Mouse (Mus musculus) natural killer cell, adult 2 months (primary cell): ENCODE measurements around the gene Mtnr1a.

ENCODE experiments used
- DNase-seq, 2 experiments: peaks; one replicate each; pipeline ENCODE4 v3.0.0; 2022; ENCODE audit warnings: low spot score in 2 of 2

Mtnr1a gene

DNA sequence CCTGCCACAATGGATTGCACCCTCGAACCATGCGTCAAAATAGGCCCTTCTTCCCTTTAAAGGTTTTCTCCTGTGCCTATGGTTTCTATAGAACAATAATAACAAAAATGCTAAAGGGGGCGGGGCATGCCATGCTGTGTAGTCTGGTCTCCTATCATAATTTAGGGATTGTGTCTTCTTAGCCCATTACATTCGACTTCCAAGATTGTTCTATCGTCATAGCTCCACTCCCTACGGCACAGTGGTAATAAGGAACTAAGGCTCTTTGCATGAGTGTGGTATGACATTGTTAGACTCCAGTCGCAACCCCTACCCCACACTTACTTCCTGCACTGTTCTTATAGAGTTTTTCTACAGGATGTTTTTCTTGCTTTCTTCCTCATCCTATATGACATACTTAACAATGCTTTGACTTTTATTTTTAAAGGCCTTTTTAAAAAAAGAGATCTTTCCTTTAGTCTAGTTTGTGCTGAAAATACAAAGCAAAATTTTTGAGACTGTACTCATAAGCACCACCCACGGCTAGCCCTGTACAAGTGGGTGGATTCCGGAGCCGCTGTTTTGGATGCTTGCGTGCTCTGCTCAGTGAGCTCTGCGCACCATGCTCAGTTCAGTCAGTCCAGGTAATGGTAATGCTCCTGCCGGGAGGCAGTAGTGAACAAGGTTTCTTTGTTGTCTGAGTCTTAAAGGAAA lies 40.6 kb downstream of the Mtnr1a start:
- no peak for DNase-seq

DNA sequence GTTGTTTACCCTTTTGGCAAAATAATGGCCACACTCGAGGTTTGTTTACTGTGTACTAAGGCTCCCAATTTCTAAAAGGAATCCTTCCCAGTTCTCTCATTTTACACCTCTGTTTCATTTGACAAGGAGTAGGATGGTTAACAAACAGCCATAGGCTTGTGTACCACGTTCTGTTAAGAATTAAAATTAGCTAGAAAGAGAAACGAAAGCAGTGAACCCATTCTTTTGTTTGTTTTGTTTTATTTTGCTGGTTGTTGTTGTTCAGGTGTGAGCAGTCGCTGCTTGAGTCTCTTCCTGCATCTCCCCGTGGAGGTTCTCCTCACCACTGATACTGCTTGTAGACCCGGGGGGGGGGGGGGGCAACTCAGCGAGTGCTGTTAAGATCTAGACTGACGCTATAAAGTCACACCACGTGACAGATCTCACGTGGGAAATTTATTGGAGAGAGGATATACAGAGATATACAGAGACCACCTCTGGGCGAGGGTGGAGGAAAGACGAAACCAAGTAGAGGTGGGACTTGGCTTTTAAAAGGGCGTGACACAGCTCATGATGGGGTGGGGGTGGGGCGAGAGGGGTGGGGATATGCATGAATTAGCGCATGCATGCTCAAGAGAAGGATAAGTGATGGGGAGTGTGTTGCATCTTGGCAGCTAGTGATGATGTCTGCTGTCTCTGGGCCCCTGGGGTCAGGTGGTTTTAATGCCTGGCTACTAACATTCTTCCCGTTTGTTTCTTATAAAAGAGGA lies 41.3 kb downstream of the Mtnr1a start:
- DNase-seq = no peak

DNA sequence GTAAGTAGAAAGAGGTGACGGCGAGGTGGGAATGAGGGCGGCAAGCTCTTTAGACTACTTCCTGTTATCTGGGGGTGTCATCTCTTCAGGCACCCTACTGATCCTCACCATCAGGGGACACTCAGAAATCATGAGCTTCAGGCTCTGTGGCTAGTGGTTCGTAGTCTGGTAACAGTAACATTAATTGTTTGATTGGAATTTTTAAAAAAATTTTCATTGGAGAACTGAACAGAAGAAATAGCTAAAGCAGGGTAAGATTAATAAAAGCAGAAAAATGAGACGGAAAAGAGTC lies 41.8 kb downstream of the Mtnr1a start:
- no peak for DNase-seq

DNA sequence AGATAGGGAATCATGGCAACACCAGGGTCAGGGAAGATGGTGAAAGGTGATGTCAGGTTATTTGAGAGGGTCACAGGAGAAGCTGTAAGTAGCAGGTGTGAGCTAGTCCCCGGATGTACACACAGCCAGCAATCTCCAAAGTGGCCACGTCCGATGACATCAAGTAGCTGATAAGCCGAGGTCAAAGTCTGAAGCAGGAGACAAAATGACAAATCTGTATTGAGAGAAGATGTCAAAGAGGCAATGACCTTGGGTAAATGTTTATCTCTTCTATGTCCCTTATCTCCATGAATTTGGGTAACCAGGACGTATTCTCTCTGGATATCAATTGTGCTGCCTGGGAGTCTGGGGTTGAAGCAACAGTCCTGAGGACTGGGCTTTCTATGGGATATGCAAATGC lies 42.9 kb downstream of the Mtnr1a start:
- DNase-seq = no peak

DNA sequence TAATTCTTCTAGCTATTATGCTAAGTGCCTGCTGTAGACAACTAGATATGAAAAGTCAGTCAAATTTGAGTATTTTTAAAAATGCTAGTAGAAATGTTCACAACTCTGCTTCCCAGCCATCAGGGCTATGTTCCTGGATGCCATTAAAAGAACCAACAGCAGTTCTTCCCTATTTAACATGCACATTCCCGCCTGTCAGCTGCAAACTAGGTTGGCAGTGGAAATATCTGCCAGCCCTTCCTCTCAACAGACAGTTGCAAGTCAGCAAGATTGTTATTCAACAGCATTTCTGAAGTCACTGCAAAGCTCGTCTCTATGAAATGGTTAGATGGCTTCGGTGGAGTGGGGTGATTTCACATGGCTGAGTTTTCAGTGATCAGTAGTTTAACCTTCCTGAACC lies 48.7 kb downstream of the Mtnr1a start:
- DNase-seq = no peak

DNA sequence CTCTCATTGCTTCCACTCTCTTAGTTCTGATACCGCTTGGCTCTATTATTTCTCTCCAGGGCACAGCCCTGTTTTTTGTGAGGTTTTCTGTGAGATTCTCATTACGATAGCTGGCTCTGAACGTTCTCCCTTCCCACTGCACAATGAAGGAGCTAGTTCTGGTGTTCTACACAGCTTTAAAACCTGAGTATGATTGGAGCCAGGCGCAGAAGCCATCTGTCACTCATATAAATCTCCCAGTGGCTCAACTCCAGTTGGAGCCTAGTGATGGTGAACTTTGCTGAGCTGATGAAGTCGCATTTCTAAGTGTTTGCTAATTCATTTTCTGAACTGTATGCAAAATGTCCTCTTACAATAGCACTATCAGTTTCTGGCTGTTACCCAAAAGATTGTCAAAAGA lies 56.7 kb downstream of the Mtnr1a start:
- DNase-seq = no peak
